Mouse (Mus musculus) megakaryocyte, adult 5-6 weeks (primary cell): ENCODE measurements around the gene Zrsr1. TPM values are rescaled to one million over a fixed set of nuclear protein-coding genes. Genes with fewer than 3 reads are reported as not detected.

ENCODE experiments used
- ATAC-seq: 2 replicates; pipeline ENCODE4 v1.8.0; 2016; ENCODE audit warnings: mild to moderate bottlenecking, inconsistent platforms; ENCODE audit not compliant: poor library complexity, severe bottlenecking
- total RNA-seq, 2 experiments: library from RNA; stranded (forward) in 1 of 2; stranded (reverse) in 1 of 2; fragments of 153-499, 151-499 nt in 1 of 2; fragments of 221-1000, 200-1000 nt in 1 of 2; gene quantifications; 2 replicates each; pipeline versions ENCODE4 v1.2.3 to v1.2.4; 2015 to 2017

Gene Zrsr1
- total RNA-seq, 2 experiments from 2014 or later: 7.4 to 15.4 TPM

GRCm38 (mm10) chr11:23007481-23008180 is 35.8 kb downstream of the Zrsr1 start, which contains the start of gene Fam161a:
TSS of gene Fam161a (plus strand) at chr11:23007531.
- peak; percentile 95 for ATAC-seq

GRCm38 (mm10) chr11:23008181-23008823 is 36.5 kb downstream of the Zrsr1 start:
- peak; percentile 84 for ATAC-seq

- no peak for ATAC-seq
Measured at GRCm38 (mm10) chr11:23008824-23009200, 37.0 kb downstream of the Zrsr1 start.

- no peak for ATAC-seq
Measured at GRCm38 (mm10) chr11:23013096-23013495, 41.3 kb downstream of the Zrsr1 start.

- ATAC-seq: peak; percentile 71
Measured at GRCm38 (mm10) chr11:23013580-23014294, 41.9 kb downstream of the Zrsr1 start.

- ATAC-seq: no peak
Measured at GRCm38 (mm10) chr11:23014996-23015395, 43.2 kb downstream of the Zrsr1 start.

GRCm38 (mm10) chr11:23017943-23018342 is 46.1 kb downstream of the Zrsr1 start:
- no peak for ATAC-seq

- no peak for ATAC-seq
Measured at GRCm38 (mm10) chr11:23020116-23020770, 48.4 kb downstream of the Zrsr1 start.

- ATAC-seq: no peak
Measured at GRCm38 (mm10) chr11:23020841-23021240, 49.0 kb downstream of the Zrsr1 start.

- ATAC-seq: peak; percentile 54
Measured at GRCm38 (mm10) chr11:23023155-23023554, 51.4 kb downstream of the Zrsr1 start.

GRCm38 (mm10) chr11:23024169-23024568 is 52.4 kb downstream of the Zrsr1 start:
- peak; percentile 52 for ATAC-seq

Other genes starting within 250 kb of the Zrsr1 start
- gene B3gnt2, start 111.0 kb upstream of the Zrsr1 start, total RNA-seq (2015): 8.3 and 13.0 TPM in 2 replicates
- gene B3gnt2, start 111.0 kb upstream of the Zrsr1 start, total RNA-seq (2017): 20.8 and 28.9 TPM in 2 replicates
- gene Gm28048, start 10.1 kb downstream of the Zrsr1 start, total RNA-seq (2015): 58.7 and 62.6 TPM in 2 replicates
- 31.5 and 36.8 TPM in 2 replicates for gene Gm28048, start 10.1 kb downstream of the Zrsr1 start, total RNA-seq (2017)
- 138 TPM in 2 replicates for gene Commd1, start 10.4 kb downstream of the Zrsr1 start, total RNA-seq (2015)
- gene Commd1, start 10.4 kb downstream of the Zrsr1 start, total RNA-seq (2017): 98.5 and 129 TPM in 2 replicates
- 184 and 193 TPM in 2 replicates for gene Cct4, start 18.5 kb downstream of the Zrsr1 start, total RNA-seq (2015)
- gene Cct4, start 18.5 kb downstream of the Zrsr1 start, total RNA-seq (2017): 137 and 141 TPM in 2 replicates
- 3.5 and 4.1 TPM in 2 replicates for gene Fam161a, start 35.5 kb downstream of the Zrsr1 start, total RNA-seq (2015)
- gene Fam161a, start 35.5 kb downstream of the Zrsr1 start, total RNA-seq (2017): 2.6 and 3.5 TPM in 2 replicates